Mouse (Mus musculus): ENCODE data around the gene Esyt1. TPM values are rescaled to one million over a fixed set of nuclear protein-coding genes. Genes with fewer than 3 reads are reported as not detected.

Esyt1 gene
- polyA plus RNA-seq, 1 experiment from 2014 or later, result 12.5 TPM

DNA sequence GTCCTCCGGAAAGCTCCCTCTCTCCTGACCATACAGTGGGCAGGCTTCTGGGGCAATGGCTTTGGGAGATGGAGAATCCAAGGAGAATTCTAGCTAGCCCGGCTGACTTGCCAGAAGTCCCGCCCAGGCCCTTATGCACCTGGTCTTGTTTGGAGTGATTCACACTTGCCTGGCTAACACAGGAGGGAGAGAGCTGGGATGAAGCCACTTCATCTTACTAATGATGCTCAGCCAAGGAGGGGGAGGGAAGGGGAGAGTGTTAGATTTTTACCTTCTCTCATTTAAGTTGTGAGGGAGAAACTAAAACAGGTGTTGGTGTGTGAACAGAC lies 19.9 kb upstream of the Esyt1 start:
- H3K4me3 ChIP-seq (ENCODE audit: low read depth, low read length), result no peak overlapping the region
- no peak overlapping the region for H3K27ac ChIP-seq (replicated peaks; ENCODE audit: low read depth, low read length)
- no peaks in the 10 kb centered on the region for H3K9me3 ChIP-seq (replicated peaks; ENCODE audit: control insufficient read depth, low read length)
- no peaks in the 10 kb centered on the region for H3K4me1 ChIP-seq (ENCODE audit: control insufficient read depth, insufficient read depth, low read length)
- peaks cover 12% of the 10 kb centered on the region for H3K36me3 ChIP-seq (replicated peaks; ENCODE audit: control insufficient read depth, insufficient read depth, low read depth, low read length)
- H3K9ac ChIP-seq (replicated peaks; ENCODE audit: low read length), result no peak overlapping the region
- no peak for DNase-seq (ENCODE audit: low spot score)
- ATAC-seq (replicated peaks; ENCODE audit: insufficient number of reproducible peaks, low FRiP score, low TSS enrichment, low read depth), result no peak
- no peaks in the 10 kb centered on the region for H3K27me3 ChIP-seq (ENCODE audit: control insufficient read depth, insufficient read depth, low read length)
- WGBS, result 97% methylated on average over 3 of the region's 3 CpGs
- H3K4me2 ChIP-seq (ENCODE audit: low read depth, low read length), result no peak overlapping the region

GRCm38 (mm10) chr10:128544674-128545569 lies 19.3 kb upstream of the Esyt1 start:
- DNase-seq (ENCODE audit: low spot score) (no peak), ATAC-seq (replicated peaks; ENCODE audit: insufficient number of reproducible peaks, low FRiP score, low TSS enrichment, low read depth) (no peak)
- WGBS, result 94% methylated on average over 37 of the region's 37 CpGs
- peaks cover 12% of the 10 kb centered on the region for H3K36me3 ChIP-seq (replicated peaks; ENCODE audit: control insufficient read depth, insufficient read depth, low read depth, low read length)
- no peak overlapping the region for H3K27ac ChIP-seq (replicated peaks; ENCODE audit: low read depth, low read length)
- H3K4me2 ChIP-seq (ENCODE audit: low read depth, low read length), result no peak overlapping the region
- H3K4me1 ChIP-seq (ENCODE audit: control insufficient read depth, insufficient read depth, low read length), result no peaks in the 10 kb centered on the region
- no peaks in the 10 kb centered on the region for H3K9me3 ChIP-seq (replicated peaks; ENCODE audit: control insufficient read depth, low read length)
- H3K4me3 ChIP-seq (ENCODE audit: low read depth, low read length), result no peak overlapping the region
- H3K9ac ChIP-seq (replicated peaks; ENCODE audit: low read length), result no peak overlapping the region
- H3K27me3 ChIP-seq (ENCODE audit: control insufficient read depth, insufficient read depth, low read length), result no peaks in the 10 kb centered on the region

DNA sequence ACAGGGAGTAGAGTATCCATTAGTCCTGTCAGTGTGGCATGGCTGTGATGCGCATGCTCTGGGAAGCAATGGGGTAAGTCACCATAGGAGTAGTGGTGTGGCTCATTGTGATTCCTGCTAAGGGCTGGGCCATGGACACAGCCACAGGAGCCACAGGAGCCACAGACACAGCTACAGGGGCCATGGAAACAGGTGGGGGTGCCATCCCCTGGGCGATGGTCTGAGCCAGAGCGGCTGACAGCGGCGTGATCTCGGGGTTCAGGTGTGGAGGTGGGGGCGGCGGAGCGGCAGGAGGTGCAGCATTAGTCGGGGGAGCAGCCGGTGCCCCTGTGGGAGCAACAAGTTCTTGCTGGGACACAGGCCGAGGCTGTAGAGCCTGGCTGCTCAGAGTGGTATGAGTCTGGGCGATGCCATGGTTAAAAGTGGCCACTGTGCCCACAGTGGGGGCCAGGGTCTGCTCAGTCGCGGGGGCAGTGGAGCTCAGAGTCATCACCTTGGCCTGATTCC lies 18.5 kb upstream of the Esyt1 start:
- no peaks in the 10 kb centered on the region for H3K9me3 ChIP-seq (replicated peaks; ENCODE audit: control insufficient read depth, low read length)
- WGBS, result 94% methylated on average over 15 of the region's 15 CpGs
- H3K4me1 ChIP-seq (ENCODE audit: control insufficient read depth, insufficient read depth, low read length), result no peaks in the 10 kb centered on the region
- H3K27me3 ChIP-seq (ENCODE audit: control insufficient read depth, insufficient read depth, low read length), result no peaks in the 10 kb centered on the region
- ATAC-seq (replicated peaks; ENCODE audit: insufficient number of reproducible peaks, low FRiP score, low TSS enrichment, low read depth), result no peak
- H3K4me2 ChIP-seq (ENCODE audit: low read depth, low read length), result no peak overlapping the region
- H3K9ac ChIP-seq (replicated peaks; ENCODE audit: low read length), result no peak overlapping the region
- H3K27ac ChIP-seq (replicated peaks; ENCODE audit: low read depth, low read length), result no peak overlapping the region
- no peak overlapping the region for H3K4me3 ChIP-seq (ENCODE audit: low read depth, low read length)
- H3K36me3 ChIP-seq (replicated peaks; ENCODE audit: control insufficient read depth, insufficient read depth, low read depth, low read length), result peaks cover 12% of the 10 kb centered on the region
- DNase-seq (ENCODE audit: low spot score), result no peak

DNA sequence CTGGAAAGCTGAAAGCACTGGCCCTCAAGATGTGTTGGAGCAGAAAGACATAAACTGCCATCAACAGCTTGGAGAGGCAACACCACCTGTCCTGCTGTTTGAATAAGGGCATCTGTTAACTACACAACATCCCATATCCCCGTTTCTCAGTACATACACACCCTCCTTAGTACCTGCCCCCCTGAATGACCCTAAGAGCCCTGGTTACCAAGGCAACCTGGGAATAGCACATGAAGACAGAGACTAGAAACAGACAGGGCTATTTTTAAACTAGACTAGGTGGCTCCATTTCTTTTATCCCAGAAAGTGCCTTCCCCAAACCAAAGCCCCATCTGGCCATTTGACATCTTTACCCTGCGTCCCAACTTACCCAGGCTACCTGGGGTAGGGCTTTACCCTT lies 17.4 kb upstream of the Esyt1 start:
- H3K36me3 ChIP-seq (replicated peaks; ENCODE audit: control insufficient read depth, insufficient read depth, low read depth, low read length), result peaks cover 12% of the 10 kb centered on the region
- H3K27ac ChIP-seq (replicated peaks; ENCODE audit: low read depth, low read length), result no peak overlapping the region
- ATAC-seq (replicated peaks; ENCODE audit: insufficient number of reproducible peaks, low FRiP score, low TSS enrichment, low read depth) (no peak), DNase-seq (ENCODE audit: low spot score) (no peak)
- no peaks in the 10 kb centered on the region for H3K9me3 ChIP-seq (replicated peaks; ENCODE audit: control insufficient read depth, low read length)
- H3K4me2 ChIP-seq (ENCODE audit: low read depth, low read length), result no peak overlapping the region
- no peak overlapping the region for H3K9ac ChIP-seq (replicated peaks; ENCODE audit: low read length)
- no peaks in the 10 kb centered on the region for H3K27me3 ChIP-seq (ENCODE audit: control insufficient read depth, insufficient read depth, low read length)
- H3K4me1 ChIP-seq (ENCODE audit: control insufficient read depth, insufficient read depth, low read length), result no peaks in the 10 kb centered on the region
- 79% methylated on average over 2 of the region's 2 CpGs for WGBS
- 0 out of 2 replicates have a peak overlapping the region, but pooled peaks have one; percentile 1 for H3K4me3 ChIP-seq (ENCODE audit: low read depth, low read length)

DNA sequence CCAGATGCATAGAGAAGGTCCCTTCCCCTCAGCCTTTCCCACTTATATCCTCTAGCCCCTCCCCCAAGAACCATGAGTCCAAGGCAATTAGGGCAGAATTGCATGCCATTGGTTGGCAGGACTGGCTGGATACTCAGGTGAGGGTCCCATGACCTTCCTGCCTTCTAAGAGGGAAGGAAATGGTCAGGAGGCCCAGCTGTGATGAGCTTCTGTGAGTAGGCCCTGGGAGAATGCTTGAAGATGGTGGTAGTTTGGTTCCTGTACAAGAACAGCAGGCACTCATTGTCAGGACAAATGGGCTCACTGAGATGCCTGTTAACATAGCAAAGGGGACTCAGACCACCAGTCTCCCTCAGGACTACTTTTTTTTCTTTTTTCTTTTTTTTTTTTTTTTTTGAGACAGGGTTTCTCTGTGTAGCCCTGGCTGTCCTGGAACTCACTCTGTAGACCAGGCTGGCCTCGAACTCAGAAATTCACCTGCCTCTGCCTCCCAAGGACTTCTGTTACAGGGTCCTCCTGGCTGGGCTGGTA lies 12.7 kb upstream of the Esyt1 start:
- Histone ChIP-seq H3K4me3 (ENCODE audit: low read depth, low read length) (no peak overlapping the region), H3K4me1 (ENCODE audit: control insufficient read depth, insufficient read depth, low read length) (no peaks in the 10 kb centered on the region), H3K27ac (replicated peaks; ENCODE audit: low read depth, low read length) (no peak overlapping the region), H3K27me3 (ENCODE audit: control insufficient read depth, insufficient read depth, low read length) (no peaks in the 10 kb centered on the region), H3K4me2 (ENCODE audit: low read depth, low read length) (no peak overlapping the region), H3K9ac (replicated peaks; ENCODE audit: low read length) (no peak overlapping the region), H3K9me3 (replicated peaks; ENCODE audit: control insufficient read depth, low read length) (no peaks in the 10 kb centered on the region), H3K36me3 (replicated peaks; ENCODE audit: control insufficient read depth, insufficient read depth, low read depth, low read length) (peaks cover under 1% of the 10 kb centered on the region)
- 67% methylated on average over 1 of the region's 1 CpGs for WGBS
- DNase-seq (ENCODE audit: low spot score) (no peak), ATAC-seq (replicated peaks; ENCODE audit: insufficient number of reproducible peaks, low FRiP score, low TSS enrichment, low read depth) (no peak)

GRCm38 (mm10) chr10:128536266-128536940 lies 10.7 kb upstream of the Esyt1 start:
- Histone ChIP-seq H3K4me1 (ENCODE audit: control insufficient read depth, insufficient read depth, low read length) (no peaks in the 10 kb centered on the region), H3K9me3 (replicated peaks; ENCODE audit: control insufficient read depth, low read length) (no peaks in the 10 kb centered on the region), H3K36me3 (replicated peaks; ENCODE audit: control insufficient read depth, insufficient read depth, low read depth, low read length) (no peaks in the 10 kb centered on the region), H3K4me2 (ENCODE audit: low read depth, low read length) (peak overlapping the region; percentile 7; the same call in 1 of the 2 replicates), H3K9ac (replicated peaks; ENCODE audit: low read length) (no peak overlapping the region; the same call in 1 of the 2 replicates), H3K27me3 (ENCODE audit: control insufficient read depth, insufficient read depth, low read length) (no peaks in the 10 kb centered on the region), H3K27ac (replicated peaks; ENCODE audit: low read depth, low read length) (no peak overlapping the region), H3K4me3 (ENCODE audit: low read depth, low read length) (no peak overlapping the region)
- DNase-seq (ENCODE audit: low spot score) (peak; percentile 94), ATAC-seq (replicated peaks; ENCODE audit: insufficient number of reproducible peaks, low FRiP score, low TSS enrichment, low read depth) (peak; percentile 81)
- 17% methylated on average over 18 of the region's 18 CpGs for WGBS

GRCm38 (mm10) chr10:128535624-128536265 lies 10.1 kb upstream of the Esyt1 start:
- DNase-seq (ENCODE audit: low spot score) (peak; percentile 13), ATAC-seq (replicated peaks; ENCODE audit: insufficient number of reproducible peaks, low FRiP score, low TSS enrichment, low read depth) (no peak)
- no peak overlapping the region for H3K27ac ChIP-seq (replicated peaks; ENCODE audit: low read depth, low read length)
- no peaks in the 10 kb centered on the region for H3K27me3 ChIP-seq (ENCODE audit: control insufficient read depth, insufficient read depth, low read length)
- H3K4me3 ChIP-seq (ENCODE audit: low read depth, low read length), result no peak overlapping the region
- H3K9me3 ChIP-seq (replicated peaks; ENCODE audit: control insufficient read depth, low read length), result no peaks in the 10 kb centered on the region
- 73% methylated on average over 4 of the region's 4 CpGs for WGBS
- no peak overlapping the region; the same call in 1 of the 2 replicates for H3K9ac ChIP-seq (replicated peaks; ENCODE audit: low read length)
- H3K4me2 ChIP-seq (ENCODE audit: low read depth, low read length), result peak overlapping the region; percentile 7; the same call in 1 of the 2 replicates
- no peaks in the 10 kb centered on the region for H3K4me1 ChIP-seq (ENCODE audit: control insufficient read depth, insufficient read depth, low read length)
- H3K36me3 ChIP-seq (replicated peaks; ENCODE audit: control insufficient read depth, insufficient read depth, low read depth, low read length), result no peaks in the 10 kb centered on the region
